Mouse (Mus musculus) lung, postnatal 0 days (tissue): ENCODE results near the gene Vps16.

Experiments
- CTCF ChIP-seq: IDR thresholded peaks from 2 replicates; pipeline ENCODE4 v1.5.1; 2016; ENCODE audit warnings: antibody characterized with exemption, mild to moderate bottlenecking
- EP300 ChIP-seq: IDR thresholded peaks from 2 replicates; pipeline ENCODE4 v1.6.1; 2016; ENCODE audit warnings: antibody characterized with exemption, mild to moderate bottlenecking, control low read depth

GRCm38 (mm10) chr2:130459576-130459975 lies 35.4 kb downstream of the Vps16 start:
- no peak for TF ChIP-seq CTCF
- TF ChIP-seq EP300: no peak
